Mouse (Mus musculus) myocyte (in vitro differentiated cells): ENCODE measurements around the gene Atg4c. TPM values are rescaled to one million over a fixed set of nuclear protein-coding genes. Genes with fewer than 3 reads are reported as not detected.

Experiments
- H3K27me3 ChIP-seq: one replicate; pipeline ENCODE4 v1.6.1; 2011; ENCODE audit not compliant: control insufficient read depth, insufficient read depth, insufficient read length
- H3K36me3 ChIP-seq: one replicate; pipeline ENCODE4 v1.6.1; 2011; ENCODE audit not compliant: control insufficient read depth, insufficient read depth
- H3K4me2 ChIP-seq: one replicate; pipeline ENCODE4 v1.6.1; 2011; ENCODE audit warnings: low read depth, control low read depth
- H3K4me3 ChIP-seq: one replicate; pipeline ENCODE4 v1.5.1; 2011; ENCODE audit warnings: mild to moderate bottlenecking, control low read depth, moderate library complexity
- H3K79me2 ChIP-seq: one replicate; pipeline ENCODE4 v1.6.1; 2011; ENCODE audit not compliant: control insufficient read depth, insufficient read depth
- H3ac ChIP-seq: one replicate; pipeline ENCODE4 v1.6.1; 2011; ENCODE audit not compliant: control insufficient read depth, insufficient read length
- CEBPB ChIP-seq: IDR thresholded peaks from 2 replicates; pipeline ENCODE4 v1.6.1; 2011; ENCODE audit warnings: mild to moderate bottlenecking, moderate library complexity; ENCODE audit not compliant: poor library complexity, insufficient read depth, severe bottlenecking
- E2F4 ChIP-seq: IDR thresholded peaks from one replicate; pipeline ENCODE4 v1.6.1; 2011; ENCODE audit warnings: mild to moderate bottlenecking, control low read depth, moderate library complexity; ENCODE audit not compliant: insufficient read depth
- MAX ChIP-seq: IDR thresholded peaks from one replicate; pipeline ENCODE4 v1.6.1; 2011; ENCODE audit warnings: low read depth, mild to moderate bottlenecking, control low read depth
- MYOD1 ChIP-seq, 3 experiments: IDR thresholded peaks; one replicate each; pipeline ENCODE4 v1.6.1; 2011; ENCODE audit warnings: control low read depth in 2 of 3, low read depth in 2 of 3, mild to moderate bottlenecking in 2 of 3, moderate library complexity in 1 of 3; ENCODE audit not compliant: insufficient read length in 2 of 3, control insufficient read depth in 1 of 3
- MYOG ChIP-seq, 3 experiments: IDR thresholded peaks; one replicate each; pipeline ENCODE4 v1.6.1; 2011; ENCODE audit warnings: control low read depth in 2 of 3, low read depth in 2 of 3, mild to moderate bottlenecking in 2 of 3; ENCODE audit not compliant: insufficient read length in 2 of 3, control insufficient read depth in 1 of 3, insufficient read depth in 1 of 3
- POLR2A ChIP-seq: IDR thresholded peaks from one replicate; pipeline ENCODE4 v1.6.1; 2011; ENCODE audit warnings: low read depth, mild to moderate bottlenecking, control low read depth, moderate library complexity; ENCODE audit not compliant: insufficient read length
- POLR2AphosphoS2 ChIP-seq: IDR thresholded peaks from one replicate; pipeline ENCODE4 v1.6.1; 2011; ENCODE audit warnings: low read depth, control low read depth; ENCODE audit not compliant: insufficient read length
- REST ChIP-seq: IDR thresholded peaks from one replicate; pipeline ENCODE4 v1.6.1; 2011; ENCODE audit warnings: mild to moderate bottlenecking, control low read depth, moderate library complexity; ENCODE audit not compliant: insufficient read depth, insufficient read length
- SRF ChIP-seq: IDR thresholded peaks from one replicate; pipeline ENCODE4 v1.6.1; 2011; ENCODE audit warnings: low read depth; ENCODE audit not compliant: control insufficient read depth, insufficient read length
- TCF12 ChIP-seq: IDR thresholded peaks from one replicate; pipeline ENCODE4 v1.6.1; 2011; ENCODE audit warnings: mild to moderate bottlenecking, control low read depth; ENCODE audit not compliant: poor library complexity, insufficient read depth, severe bottlenecking
- TCF3 ChIP-seq: IDR thresholded peaks from one replicate; pipeline ENCODE4 v1.6.1; 2011; ENCODE audit warnings: low read depth, control low read depth; ENCODE audit not compliant: insufficient read length
- USF1 ChIP-seq: IDR thresholded peaks from one replicate; pipeline ENCODE4 v1.6.1; 2011; ENCODE audit warnings: low read depth, mild to moderate bottlenecking, control low read depth, moderate library complexity
- polyA plus RNA-seq: library from polyadenylated mRNA; unstranded; fragments of >200 nt; fragmentation: generic; extraction: Trizol; gene quantifications from one replicate; pipeline ENCODE4 v1.2.1, GENCODE M21; 2012; ENCODE audit warnings: missing spikeins

Gene Atg4c
- polyA plus RNA-seq = 3.5 TPM

GRCm38 (mm10) chr4:99193810-99194582 lies at the start of gene Atg4c:
TSS of gene Atg4c (plus strand) at chr4:99193934.
- Histone ChIP-seq H3K36me3 (no peaks in the 10 kb centered on the region), H3ac (peak within 1 kb of the TSS; percentile 37), H3K27me3 (no peaks in the 10 kb centered on the region), H3K4me3 (peak within 1 kb of the TSS; percentile 78), H3K4me2 (peak within 1 kb of the TSS; percentile 92), H3K79me2 (peaks cover 4% of the 10 kb centered on the region)
- TF ChIP-seq POLR2A (peak; percentile 81), CEBPB (no peak), MAX (no peak), TCF3 (no peak), E2F4 (no peak), SRF (no peak), POLR2AphosphoS2 (peak; percentile 85), USF1 (no peak), MYOD1 (IDR thresholded peaks at IDR 0.05; ENCODE audit: control insufficient read depth in 1 of 3, insufficient read length in 2 of 3, low read depth in 2 of 3) (peak in 1 of 3 experiments; percentile 44), MYOG (IDR thresholded peaks at IDR 0.05; ENCODE audit: control insufficient read depth in 1 of 3, insufficient read depth in 1 of 3, insufficient read length in 2 of 3, low read depth in 2 of 3) (peak in 2 of 3 experiments; percentile 62 to 69), REST (no peak), TCF12 (no peak)

- TF ChIP-seq MYOD1 (IDR thresholded peaks at IDR 0.05; ENCODE audit: control insufficient read depth in 1 of 3, insufficient read length in 2 of 3, low read depth in 2 of 3) = no peak
- no peak for TF ChIP-seq TCF12
- TF ChIP-seq MAX = no peak
- no peak for TF ChIP-seq TCF3
- TF ChIP-seq POLR2A = no peak
- no peak for TF ChIP-seq CEBPB
- TF ChIP-seq MYOG (IDR thresholded peaks at IDR 0.05; ENCODE audit: control insufficient read depth in 1 of 3, insufficient read depth in 1 of 3, insufficient read length in 2 of 3, low read depth in 2 of 3) = no peak
- TF ChIP-seq E2F4 = no peak
- TF ChIP-seq POLR2AphosphoS2 = no peak
- no peak for TF ChIP-seq SRF
- Histone ChIP-seq H3K4me2 (no peak overlapping the region), H3K27me3 (no peaks in the 10 kb centered on the region), H3K79me2 (no peaks in the 10 kb centered on the region), H3ac (no peak overlapping the region), H3K4me3 (no peak overlapping the region), H3K36me3 (no peaks in the 10 kb centered on the region)
These were observed 42.3 kb upstream of the Atg4c start for GRCm38 (mm10) chr4:99151434-99151833.

GRCm38 (mm10) chr4:99151885-99152558 lies 41.7 kb upstream of the Atg4c start:
- TF ChIP-seq REST (no peak), E2F4 (no peak), MAX (no peak), TCF3 (no peak), SRF (no peak), POLR2AphosphoS2 (no peak), POLR2A (no peak), CEBPB (no peak), USF1 (no peak), MYOD1 (IDR thresholded peaks at IDR 0.05; ENCODE audit: control insufficient read depth in 1 of 3, insufficient read length in 2 of 3, low read depth in 2 of 3) (no peak), TCF12 (no peak), MYOG (IDR thresholded peaks at IDR 0.05; ENCODE audit: control insufficient read depth in 1 of 3, insufficient read depth in 1 of 3, insufficient read length in 2 of 3, low read depth in 2 of 3) (no peak)
- no peaks in the 10 kb centered on the region for H3K36me3 ChIP-seq
- no peaks in the 10 kb centered on the region for H3K27me3 ChIP-seq
- no peak overlapping the region for H3K4me3 ChIP-seq
- no peak overlapping the region for H3K4me2 ChIP-seq
- no peaks in the 10 kb centered on the region for H3K79me2 ChIP-seq
- H3ac ChIP-seq = no peak overlapping the region

DNA sequence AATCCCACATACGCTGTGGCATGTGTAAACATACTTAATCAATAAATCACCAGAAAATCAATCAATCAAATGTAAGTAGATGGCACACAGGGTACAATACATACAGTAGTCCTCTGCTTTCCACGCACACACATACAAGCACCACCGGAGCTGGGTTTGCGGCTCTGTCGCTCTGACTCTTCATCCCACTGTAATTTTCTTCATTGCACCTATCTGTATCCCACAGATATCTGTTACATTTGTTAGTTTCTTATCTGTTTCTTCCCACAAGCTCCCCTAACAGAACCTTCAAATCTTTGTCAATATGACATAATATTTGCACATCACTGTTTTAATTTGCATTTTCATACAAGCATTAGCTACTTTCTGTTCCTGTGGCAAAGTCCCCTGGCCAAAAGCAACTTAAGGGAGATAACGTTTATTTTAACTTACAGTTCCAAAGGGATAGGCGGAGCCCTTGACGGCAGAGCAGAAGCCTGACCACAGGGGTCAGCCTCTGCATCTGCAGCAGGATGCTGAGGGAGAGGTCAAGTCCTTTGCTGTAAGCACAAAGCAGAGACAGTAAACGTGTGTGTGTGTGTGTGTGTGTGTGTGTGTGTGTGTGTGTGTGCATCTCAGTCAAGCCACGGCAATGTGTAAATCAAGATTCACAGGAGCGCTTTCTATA lies 37.0 kb upstream of the Atg4c start:
- no peak overlapping the region for H3K4me3 ChIP-seq
- no peaks in the 10 kb centered on the region for H3K79me2 ChIP-seq
- no peaks in the 10 kb centered on the region for H3K27me3 ChIP-seq
- TF ChIP-seq MYOG (IDR thresholded peaks at IDR 0.05; ENCODE audit: control insufficient read depth in 1 of 3, insufficient read depth in 1 of 3, insufficient read length in 2 of 3, low read depth in 2 of 3) = no peak
- TF ChIP-seq TCF3 = no peak
- no peak for TF ChIP-seq E2F4
- TF ChIP-seq SRF = no peak
- TF ChIP-seq CEBPB = no peak
- TF ChIP-seq TCF12 = no peak
- H3K4me2 ChIP-seq = no peak overlapping the region
- H3ac ChIP-seq = no peak overlapping the region
- H3K36me3 ChIP-seq = no peaks in the 10 kb centered on the region
